ENCODE assay signal across 21 mouse cellular contexts in the genomic region with DNA sequence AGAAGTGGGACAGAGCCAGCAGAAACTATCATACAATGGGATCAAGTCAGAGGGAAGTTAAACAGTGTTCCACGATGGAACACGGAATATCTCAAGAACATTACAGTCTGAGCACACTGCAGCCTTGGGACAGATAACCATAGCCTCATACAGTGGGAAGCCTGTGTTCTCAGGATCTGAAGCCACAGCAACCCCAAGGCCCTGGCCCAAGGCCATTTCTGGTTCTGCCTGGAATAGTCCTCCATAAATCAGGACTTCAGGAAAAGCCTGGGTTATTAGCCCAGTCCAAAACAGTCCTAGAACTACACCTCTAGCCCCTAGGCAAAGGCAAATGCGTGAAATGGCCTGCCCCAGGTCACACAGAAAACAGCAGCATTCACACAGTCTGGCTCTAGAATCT. TPM values are rescaled to one million over a fixed set of nuclear protein-coding genes. Genes with fewer than 3 reads are reported as not detected.
DNase-seq lines count a peak whose midpoint lies in the region; ATAC-seq lines count a peak whose summit lies in the region.
"Had no signal": no experiment of that assay in that cellular context is flagged by ENCODE, and none has a peak within 500 bp of the region (broad histone marks: within the 10 kb centered on the region; RNA-seq: fewer than 3 reads in every experiment).

No protein-coding gene starts in this region.

- no peak overlapping the region for H3K4me3 ChIP-seq in intestine, embryonic 16.5 days (ENCODE audit: low read length)
- H3K4me3 ChIP-seq in intestine, embryonic 15.5 days (replicated peaks) = no peak overlapping the region
- H3K4me3 ChIP-seq: embryonic facial prominence, embryonic 15.5 days; erythroblast, embryonic 14.5 days; forebrain, embryonic 10.5 days; heart, adult 2 months; heart, embryonic 12.5 days; hindbrain, embryonic 10.5 days had no signal

- no peaks in the 10 kb centered on the region for H3K4me1 ChIP-seq in intestine, embryonic 16.5 days (ENCODE audit: control insufficient read depth, insufficient read depth, low read length)
- 0 out of 2 replicates have a peak, but pooled peaks cover 3% of the 10 kb centered on the region for H3K4me1 ChIP-seq in intestine, embryonic 15.5 days (replicated peaks)
- H3K4me1 ChIP-seq: embryonic facial prominence, embryonic 15.5 days; forebrain, embryonic 10.5 days; hindbrain, embryonic 10.5 days had no signal

- WGBS in intestine, embryonic 16.5 days = 75% methylated on average over 3 of the region's 3 CpGs
- 85% methylated on average over 3 of the region's 3 CpGs for WGBS in intestine, embryonic 15.5 days

- no peak overlapping the region for H3K27ac ChIP-seq in intestine, embryonic 16.5 days (ENCODE audit: low read length)
- no peak overlapping the region for H3K27ac ChIP-seq in intestine, embryonic 15.5 days
- H3K27ac ChIP-seq: embryonic facial prominence, embryonic 15.5 days; forebrain, embryonic 10.5 days; heart, adult 2 months; hindbrain, embryonic 10.5 days; hindbrain, embryonic 14.5 days had no signal

- peak; percentile 92 for DNase-seq in adrenal gland, adult (ENCODE audit: inconsistent age in 2 of 2, low spot score in 1 of 2)
- peak; percentile 82 for DNase-seq in adrenal gland, adult 8-10 months
- DNase-seq in adrenal gland, postnatal 36 days = peak; percentile 86 to 89
- DNase-seq in lung, postnatal 25 days (ENCODE audit: low spot score) = no peak
- no peak for DNase-seq in left cerebral cortex, postnatal 36 days (ENCODE audit: low spot score in 2 of 2)
- no peak for DNase-seq in layer of hippocampus, adult 18-20 months (ENCODE audit: low spot score in 2 of 2)
- DNase-seq: cerebellum, adult 11 months; cerebellum, adult 8-10 months; cerebellum, postnatal 14 days; embryo, embryonic 11 days; heart, adult 2 months had no signal

- H3K4me2 ChIP-seq in intestine, embryonic 16.5 days (ENCODE audit: low read depth, low read length) = no peak overlapping the region
- H3K4me2 ChIP-seq in intestine, embryonic 15.5 days (replicated peaks) = no peak overlapping the region
- H3K4me2 ChIP-seq: embryonic facial prominence, embryonic 15.5 days; heart, embryonic 12.5 days; hindbrain, embryonic 14.5 days had no signal

- intact Hi-C loops in left cerebral cortex, postnatal 36 days (cut with DNase I) = loop anchor here (10.0 kb wide), 1 partner anchor 91 kb away; no protein-coding TSS in a partner anchor

- no peak overlapping the region for H3K9ac ChIP-seq in intestine, embryonic 16.5 days (ENCODE audit: low read depth, low read length)
- H3K9ac ChIP-seq in intestine, embryonic 15.5 days = no peak overlapping the region
- H3K9ac ChIP-seq: embryonic facial prominence, embryonic 15.5 days; heart, embryonic 12.5 days; hindbrain, embryonic 14.5 days had no signal

- no peaks in the 10 kb centered on the region for H3K27me3 ChIP-seq in intestine, embryonic 16.5 days (replicated peaks; ENCODE audit: control insufficient read depth, insufficient read depth, low read length)
- H3K27me3 ChIP-seq in intestine, embryonic 15.5 days (replicated peaks) = no peaks in the 10 kb centered on the region
- H3K27me3 ChIP-seq: embryonic facial prominence, embryonic 15.5 days; heart, embryonic 12.5 days had no signal

- H3K36me3 ChIP-seq in intestine, embryonic 16.5 days (ENCODE audit: control insufficient read depth, insufficient read depth, low read length) = no peaks in the 10 kb centered on the region
- no peaks in the 10 kb centered on the region for H3K36me3 ChIP-seq in intestine, embryonic 15.5 days
- H3K36me3 ChIP-seq: embryonic facial prominence, embryonic 15.5 days; forebrain, embryonic 10.5 days; heart, embryonic 12.5 days; hindbrain, embryonic 10.5 days had no signal

- H3K9me3 ChIP-seq in intestine, embryonic 16.5 days (ENCODE audit: control insufficient read depth, low read length) = no peaks in the 10 kb centered on the region
- H3K9me3 ChIP-seq in intestine, embryonic 15.5 days = no peaks in the 10 kb centered on the region
- H3K9me3 ChIP-seq: embryonic facial prominence, embryonic 15.5 days; forebrain, embryonic 10.5 days; heart, embryonic 12.5 days; hindbrain, embryonic 10.5 days had no signal

- 0 out of 2 replicates have a peak, but pooled peaks have one; percentile 17 for ATAC-seq in intestine, embryonic 16.5 days
- ATAC-seq in intestine, embryonic 15.5 days = no peak
- ATAC-seq: forebrain, embryonic 14.5 days had no signal

RNA-seq across cellular contexts. Expression of a gene that starts 23.7 kb away (rescaled TPM):
- polyA plus RNA-seq in intestine, embryonic 16.5 days (2015; fragmentation: Nextera tagmentation; extraction: Ambion mirVana) = 9.2 and 9.9 TPM in 2 replicates
- 11.6 and 12.2 TPM in 2 replicates for polyA plus RNA-seq in intestine, embryonic 15.5 days (2015; fragmentation: Nextera tagmentation; extraction: Ambion mirVana)
- 10 to 100 TPM; 28.7 to 61.2 (median 44.1) TPM for total RNA-seq in adrenal gland, adult 8-10 months (2022)
- total RNA-seq in adrenal gland, postnatal 36 days (2021) = 10 to 100 TPM; 28.1 to 32.8 TPM
- 10 to 100 TPM; 48.9 to 69.1 TPM for total RNA-seq in left cerebral cortex, postnatal 36 days (2021)
- total RNA-seq in layer of hippocampus, adult 18-20 months (2021) = 10 to 100 TPM; 57.0 to 58.6 TPM

RNA-seq across cellular contexts. Expression of a gene that starts 27.4 kb away (rescaled TPM):
- polyA plus RNA-seq in intestine, embryonic 16.5 days (2015; fragmentation: Nextera tagmentation; extraction: Ambion mirVana) = 80.9 and 90.7 TPM in 2 replicates
- 61.7 and 71.9 TPM in 2 replicates for polyA plus RNA-seq in intestine, embryonic 15.5 days (2015; fragmentation: Nextera tagmentation; extraction: Ambion mirVana)
- 1 to 10 TPM in 3 of 4 experiments, under 1 TPM in 1; 0.73 to 3.5 (median 1.5) TPM for total RNA-seq in adrenal gland, adult 8-10 months (2022)
- 1 to 10 TPM in 1 of 2 experiments, under 1 TPM in 1; 0.79 to 1.4 TPM for total RNA-seq in adrenal gland, postnatal 36 days (2021)
- 1 to 10 TPM; 2.9 to 4.0 TPM for total RNA-seq in left cerebral cortex, postnatal 36 days (2021)
- total RNA-seq in layer of hippocampus, adult 18-20 months (2021) = 1 to 10 TPM; 3.6 to 3.7 TPM
- total RNA-seq: common myeloid progenitor, adult 5-6 weeks had no signal

Comparison
In these comparisons a context has a peak if more than half of its experiments do, and no peak if none do; other contexts are left out.
1. DNase-seq: peak in adrenal gland, adult (2 of 2), adrenal gland, adult 8-10 months (single experiment) and adrenal gland, postnatal 36 days (2 of 2); none in lung, postnatal 25 days (single experiment), left cerebral cortex, postnatal 36 days (0 of 2) and layer of hippocampus, adult 18-20 months (0 of 2).